Comparison of ENCODE assay signal across 14 mouse cellular contexts in the genomic region with DNA sequence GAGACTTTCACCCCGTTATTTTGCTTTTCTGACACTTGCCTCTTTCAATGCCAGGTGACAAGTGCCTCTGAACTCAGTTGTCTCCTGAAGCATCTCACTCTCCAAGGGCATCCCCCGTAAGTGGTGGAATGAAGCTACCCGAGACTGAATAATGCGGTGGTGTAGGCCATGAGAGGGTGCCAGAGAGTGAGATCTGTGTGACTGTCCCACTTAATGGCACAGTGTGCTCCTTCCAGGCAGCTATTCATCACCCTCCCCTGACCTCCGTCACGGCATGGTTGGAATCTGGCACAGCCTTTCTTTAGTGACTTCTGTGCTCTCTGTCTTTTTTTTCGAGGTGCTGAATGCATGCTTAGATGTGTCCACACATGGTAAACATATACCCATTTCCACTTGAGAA.
DNase-seq lines count a peak whose midpoint lies in the region; ATAC-seq and TF ChIP-seq lines count a peak whose summit lies in the region.
"Had no signal": no experiment of that assay in that cellular context is flagged by ENCODE, and none has a peak within 500 bp of the region (broad histone marks: within the 10 kb centered on the region; RNA-seq: fewer than 3 reads in every experiment).

No protein-coding gene starts in this region.

- TF ChIP-seq EP300 in heart, postnatal 0 days (IDR thresholded peaks at IDR 0.05; ENCODE audit: low read depth) = no peak

- intact Hi-C loops in heart, postnatal 14 days (cut with DNase I) = no loop called here

- DNase-seq in heart, postnatal 0 days (ENCODE audit: low spot score) = no peak
- no peak for DNase-seq in heart, postnatal 14 days
- DNase-seq in thymus, postnatal 14 days = peak; percentile 4
- no peak for DNase-seq in thymus, postnatal 10 days (ENCODE audit: low spot score in 2 of 2)
- DNase-seq in embryo, embryonic 9.5 days (ENCODE audit: extremely low spot score) = peak; percentile 17
- no peak for DNase-seq in gastrocnemius, adult 8-10 months (ENCODE audit: low spot score in 2 of 2)
- DNase-seq: cerebellum, adult 8-10 months; heart, postnatal 4 days; kidney, adult 9 months; kidney, postnatal 4 days had no signal

- no peak overlapping the region for H3K4me2 ChIP-seq in heart, postnatal 0 days (ENCODE audit: low read depth, low read length)
- no peak overlapping the region for H3K4me2 ChIP-seq in midbrain, embryonic 15.5 days
- H3K4me2 ChIP-seq: forebrain, embryonic 13.5 days; heart, embryonic 12.5 days; lung, embryonic 15.5 days had no signal

- no peak overlapping the region for H3K27ac ChIP-seq in heart, postnatal 0 days (ENCODE audit: low read depth)
- H3K27ac ChIP-seq in midbrain, embryonic 15.5 days = no peak overlapping the region
- H3K27ac ChIP-seq: forebrain, embryonic 13.5 days; lung, embryonic 15.5 days had no signal

- H3K9me3 ChIP-seq in heart, postnatal 0 days (replicated peaks; ENCODE audit: control insufficient read depth, low read length) = no peaks in the 10 kb centered on the region
- no peaks in the 10 kb centered on the region for H3K9me3 ChIP-seq in midbrain, embryonic 15.5 days
- H3K9me3 ChIP-seq: forebrain, embryonic 13.5 days; heart, embryonic 12.5 days; lung, embryonic 15.5 days had no signal

- TF ChIP-seq CTCF in heart, postnatal 0 days (IDR thresholded peaks at IDR 0.05; ENCODE audit: low read depth) = peak; percentile 13; the same call in 1 of the 2 replicates

- no peaks in the 10 kb centered on the region for H3K27me3 ChIP-seq in heart, postnatal 0 days (ENCODE audit: control insufficient read depth, insufficient read depth, low read length)
- no peaks in the 10 kb centered on the region for H3K27me3 ChIP-seq in midbrain, embryonic 15.5 days (replicated peaks)
- H3K27me3 ChIP-seq: forebrain, embryonic 13.5 days; heart, embryonic 12.5 days; lung, embryonic 15.5 days had no signal

- no peak for ATAC-seq in heart, postnatal 0 days (ENCODE audit: insufficient read depth, low read depth)
- no peak for ATAC-seq in midbrain, embryonic 15.5 days (replicated peaks)
- ATAC-seq: forebrain, embryonic 13.5 days had no signal

- WGBS in heart, postnatal 0 days = 32% methylated on average over 7 of the region's 7 CpGs
- 76% methylated on average over 7 of the region's 7 CpGs for WGBS in midbrain, embryonic 15.5 days

- no peaks in the 10 kb centered on the region for H3K36me3 ChIP-seq in heart, postnatal 0 days (replicated peaks; ENCODE audit: control insufficient read depth, insufficient read depth, low read length)
- no peaks in the 10 kb centered on the region for H3K36me3 ChIP-seq in midbrain, embryonic 15.5 days (replicated peaks)
- H3K36me3 ChIP-seq: heart, embryonic 12.5 days; lung, embryonic 15.5 days had no signal

- H3K4me1 ChIP-seq in heart, postnatal 0 days (ENCODE audit: control insufficient read depth, insufficient read depth) = peaks cover 5% of the 10 kb centered on the region; the same call in 1 of the 2 replicates
- H3K4me1 ChIP-seq in midbrain, embryonic 15.5 days = 0 out of 2 replicates have a peak, but pooled peaks cover 7% of the 10 kb centered on the region
- H3K4me1 ChIP-seq: forebrain, embryonic 13.5 days had no signal

- no peak overlapping the region for H3K9ac ChIP-seq in heart, postnatal 0 days (replicated peaks; ENCODE audit: low read depth, low read length)
- H3K9ac ChIP-seq in midbrain, embryonic 15.5 days = no peak overlapping the region
- H3K9ac ChIP-seq: forebrain, embryonic 13.5 days; heart, embryonic 12.5 days; lung, embryonic 15.5 days had no signal

- no peak overlapping the region for H3K4me3 ChIP-seq in heart, postnatal 0 days (ENCODE audit: low read depth, low read length)
- no peak overlapping the region for H3K4me3 ChIP-seq in midbrain, embryonic 15.5 days
- H3K4me3 ChIP-seq: forebrain, embryonic 13.5 days; heart, embryonic 12.5 days; lung, embryonic 15.5 days had no signal

Comparison
In these comparisons a context has a peak if more than half of its experiments do, and no peak if none do; other contexts are left out.
1. DNase-seq: peak in thymus, postnatal 14 days (single experiment) and embryo, embryonic 9.5 days (single experiment); none in heart, postnatal 0 days (single experiment), heart, postnatal 14 days (0 of 2), thymus, postnatal 10 days (0 of 2) and gastrocnemius, adult 8-10 months (0 of 2).